ENCODE assay signal across 12 mouse cellular contexts in the genomic region with DNA sequence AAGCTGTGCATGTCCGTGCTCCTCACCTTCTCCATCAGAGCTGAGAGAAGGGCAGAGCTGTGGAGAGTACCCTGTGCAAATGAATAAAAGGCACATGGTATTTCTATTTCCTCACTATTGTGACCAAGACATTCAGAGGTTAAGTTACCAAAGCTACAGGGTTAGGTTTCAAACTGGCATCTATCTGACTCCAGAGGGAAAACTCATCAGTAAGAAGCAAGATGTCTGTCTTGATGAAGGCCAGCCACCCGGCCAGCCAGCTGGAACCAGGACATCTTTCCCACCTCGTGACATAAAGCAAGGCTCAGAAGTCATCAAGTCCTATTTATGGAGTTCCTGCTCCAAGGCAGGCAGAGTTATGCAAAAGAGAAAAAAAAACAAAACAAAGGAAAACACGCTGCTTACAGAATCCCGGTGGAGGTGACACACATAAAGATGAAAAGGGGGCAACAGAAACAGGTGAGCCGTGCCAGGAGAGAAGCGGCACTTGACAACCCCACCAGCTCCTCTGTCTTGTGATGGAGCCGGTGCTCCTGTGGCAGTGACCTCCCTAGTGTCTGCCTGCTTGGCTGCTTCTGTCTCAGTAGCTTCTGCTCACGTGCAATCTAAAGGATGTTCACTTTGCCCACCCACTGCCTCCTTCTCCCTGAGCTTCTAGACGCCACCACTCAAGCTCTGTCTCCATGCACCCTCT.
DNase-seq lines count a peak whose midpoint lies in the region; ATAC-seq and TF ChIP-seq lines count a peak whose summit lies in the region.
"Had no signal": no experiment of that assay in that cellular context is flagged by ENCODE, and none has a peak within 500 bp of the region (broad histone marks: within the 10 kb centered on the region; RNA-seq: fewer than 3 reads in every experiment).

No protein-coding gene starts in this region.

- no peak overlapping the region for H3K4me3 ChIP-seq in left cerebral cortex, adult 2 months
- H3K4me3 ChIP-seq in cerebellum, adult 2 months (replicated peaks; ENCODE audit: insufficient read depth, low read depth, low read length) = no peak overlapping the region
- no peak overlapping the region for H3K4me3 ChIP-seq in heart, embryonic 15.5 days
- H3K4me3 ChIP-seq: erythroblast, embryonic 14.5 days; neural tube, embryonic 12.5 days had no signal

- TF ChIP-seq POLR2A in cerebellum, adult 2 months (IDR thresholded peaks at IDR 0.05; ENCODE audit: borderline replicate concordance, insufficient read depth, low read length) = no peak

- H3K4me2 ChIP-seq in heart, embryonic 15.5 days = no peak overlapping the region
- H3K4me2 ChIP-seq: neural tube, embryonic 12.5 days had no signal

- WGBS in cerebellum, adult 2 months = 13% methylated on average over 10 of the region's 10 CpGs
- WGBS in heart, embryonic 15.5 days = 38% methylated on average over 10 of the region's 10 CpGs

- no peak overlapping the region for H3K9ac ChIP-seq in heart, embryonic 15.5 days
- H3K9ac ChIP-seq: neural tube, embryonic 12.5 days had no signal

- no peaks in the 10 kb centered on the region for H3K36me3 ChIP-seq in heart, embryonic 15.5 days
- H3K36me3 ChIP-seq: neural tube, embryonic 12.5 days had no signal

- peaks cover 28% of the 10 kb centered on the region for H3K4me1 ChIP-seq in cerebellum, adult 2 months (ENCODE audit: control insufficient read depth, insufficient read depth, low read length)
- H3K4me1 ChIP-seq in heart, embryonic 15.5 days (replicated peaks) = peaks cover 27% of the 10 kb centered on the region
- H3K4me1 ChIP-seq: neural tube, embryonic 12.5 days had no signal

- TF ChIP-seq CTCF in left cerebral cortex, adult 2 months (IDR thresholded peaks at IDR 0.05) = no peak
- TF ChIP-seq CTCF in cerebellum, adult 2 months (IDR thresholded peaks at IDR 0.05; ENCODE audit: borderline replicate concordance, insufficient read depth, low read depth, low read length) = no peak

- intact Hi-C loops in heart, postnatal 25 days (cut with DNase I) = no loop called here
- intact Hi-C loops in left cerebral cortex, adult 2 months (cut with DNase I) = no loop called here
- intact Hi-C loops in left cerebral cortex, postnatal 10 days (cut with DNase I) = no loop called here

- ATAC-seq in heart, embryonic 15.5 days (replicated peaks; ENCODE audit: insufficient number of reproducible peaks, insufficient read depth, low FRiP score, low read depth) = no peak

- H3K27me3 ChIP-seq in cerebellum, adult 2 months (ENCODE audit: control insufficient read depth, insufficient read depth, low read length) = no peaks in the 10 kb centered on the region
- no peaks in the 10 kb centered on the region for H3K27me3 ChIP-seq in heart, embryonic 15.5 days
- H3K27me3 ChIP-seq: neural tube, embryonic 12.5 days had no signal

- no peaks in the 10 kb centered on the region for H3K9me3 ChIP-seq in heart, embryonic 15.5 days (replicated peaks)
- H3K9me3 ChIP-seq: neural tube, embryonic 12.5 days had no signal

- peak; percentile 91 for DNase-seq in heart, adult 11 months
- no peak for DNase-seq in heart, postnatal 25 days (ENCODE audit: low spot score)
- peak in 1 of 2 experiments; percentile 12 for DNase-seq in left cerebral cortex, adult 2 months (ENCODE audit: extremely low spot score in 1 of 2, low spot score in 2 of 2)
- DNase-seq in left cerebral cortex, postnatal 10 days (ENCODE audit: extremely low spot score in 1 of 2, low spot score in 2 of 2) = no peak
- DNase-seq in cerebellum, adult 2 months = peak; percentile 62 to 82
- no peak for DNase-seq in adrenal gland, adult 2 months
- DNase-seq in lung, postnatal 4 days = no peak
- DNase-seq: lung, adult 18-20 months; thymus, adult 2 months had no signal

- H3K27ac ChIP-seq in left cerebral cortex, adult 2 months = peak overlapping the region; percentile 71
- peak overlapping the region; percentile 57 for H3K27ac ChIP-seq in cerebellum, adult 2 months (ENCODE audit: insufficient read depth, low read length)
- H3K27ac ChIP-seq in heart, embryonic 15.5 days = 0 out of 2 replicates have a peak overlapping the region, but pooled peaks have one; percentile 14
- H3K27ac ChIP-seq: neural tube, embryonic 12.5 days had no signal

Comparison
In these comparisons a context has a peak if more than half of its experiments do, and no peak if none do; other contexts are left out.
1. DNase-seq: peak in heart, adult 11 months (single experiment) and cerebellum, adult 2 months (2 of 2); none in heart, postnatal 25 days (single experiment), left cerebral cortex, postnatal 10 days (0 of 2), adrenal gland, adult 2 months (single experiment) and lung, postnatal 4 days (0 of 2).
2. H3K27ac ChIP-seq: peak in every context shown above with its lines; median percentile 71 in left cerebral cortex, adult 2 months; 57 in cerebellum, adult 2 months; 14 in heart, embryonic 15.5 days.